Mouse (Mus musculus) C2C12 (cell line): ENCODE data around the gene Lyg2.

Experiments
- MAX ChIP-seq: IDR thresholded peaks from one replicate; pipeline ENCODE4 v1.6.1; 2011; ENCODE audit warnings: mild to moderate bottlenecking, control low read depth
- USF1 ChIP-seq: IDR thresholded peaks from one replicate; pipeline ENCODE4 v1.6.1; 2011; ENCODE audit warnings: low read depth, mild to moderate bottlenecking, control low read depth, moderate library complexity

- TF ChIP-seq USF1 = no peak
- TF ChIP-seq MAX = no peak
Observed at GRCm38 (mm10) chr1:37903178-37903577, 13.1 kb downstream of the Lyg2 start.
